Mouse (Mus musculus) midbrain, postnatal 0 days (tissue): ENCODE data around the gene Celf5. TPM values are rescaled to one million over a fixed set of nuclear protein-coding genes. Genes with fewer than 3 reads are reported as not detected.

ENCODE experiments used
- ATAC-seq: fragments of 200-750 bp; cut with Nextera tagmentation; 2 replicates; pipeline ENCODE4 v1.8.0; 2017; ENCODE audit warnings: moderate number of reproducible peaks, mild to moderate bottlenecking, moderate TSS enrichment, moderate library complexity; ENCODE audit not compliant: low FRiP score
- DNase-seq: peaks from one replicate; pipeline ENCODE4 v3.0.0-alpha.2; 2015; ENCODE audit warnings: low spot score
- H3K27ac ChIP-seq: fragments of 300-500 bp; sonication (generic); 2 replicates; pipeline ENCODE4 v1.5.1; 2014; ENCODE audit warnings: low read depth, mild to moderate bottlenecking, low read length, mixed read lengths
- H3K27me3 ChIP-seq: fragments of 300-500 bp; sonication (generic); 2 replicates; pipeline ENCODE4 v1.6.1; 2014; ENCODE audit warnings: low read length, control low read depth, mixed read lengths; ENCODE audit not compliant: insufficient read depth
- H3K36me3 ChIP-seq: fragments of 300-500 bp; sonication (generic); 2 replicates; pipeline ENCODE4 v1.6.1; 2014; ENCODE audit warnings: low read length, control low read depth, mixed read lengths; ENCODE audit not compliant: insufficient read depth
- H3K4me1 ChIP-seq: fragments of 300-500 bp; sonication (generic); 2 replicates; pipeline ENCODE4 v1.6.1; 2014; ENCODE audit warnings: mild to moderate bottlenecking, control low read depth, antibody characterized with exemption, low read length, mixed read lengths; ENCODE audit not compliant: insufficient read depth
- H3K4me2 ChIP-seq: fragments of 300-500 bp; sonication (generic); 2 replicates; pipeline ENCODE4 v1.6.1; 2014; ENCODE audit warnings: low read depth, mild to moderate bottlenecking, low read length, mixed read lengths; ENCODE audit not compliant: poor library complexity, severe bottlenecking
- H3K4me3 ChIP-seq: fragments of 300-500 bp; sonication (generic); 2 replicates; pipeline ENCODE4 v1.5.1; 2014; ENCODE audit warnings: low read depth, mild to moderate bottlenecking, low read length, moderate library complexity
- H3K9ac ChIP-seq: fragments of 300-500 bp; sonication (generic); replicated peaks from 2 replicates; pipeline ENCODE4 v1.6.1; 2014; ENCODE audit warnings: mild to moderate bottlenecking, low read length, moderate library complexity, mixed read lengths; ENCODE audit not compliant: poor library complexity, severe bottlenecking
- H3K9me3 ChIP-seq: fragments of 300-500 bp; sonication (generic); 2 replicates; pipeline ENCODE4 v1.6.1; 2016; ENCODE audit warnings: low read length, control low read depth
- CTCF ChIP-seq: IDR thresholded peaks from 2 replicates; pipeline ENCODE4 v1.5.1; 2016; ENCODE audit warnings: antibody characterized with exemption, mild to moderate bottlenecking
- WGBS: fragments of 180-500 bp; shearing (Covaris S2); extraction: QIAGEN DNeasy Blood & Tissue Kit; methylation state at CpG from one replicate; pipeline ENCODE4 v1.1.7; 2014; 5-methylcytosine and 5-hydroxymethylcytosine counted together
- polyA plus RNA-seq: library from polyadenylated mRNA; unstranded; fragments of >200 nt; fragmentation: Nextera tagmentation; extraction: Ambion mirVana; gene quantifications from 2 replicates; pipeline ENCODE4 v1.2.1, GENCODE M21; 2015
- total RNA-seq: library from RNA; depleted of rRNA; stranded (reverse); fragments of >200 nt; gene quantifications from 2 replicates; pipeline ENCODE4 v1.2.3, GENCODE M21; 2014

The Celf5 gene
- total and polyA plus RNA-seq, 2 experiments from 2014 or later: 74.0 to 142 TPM

DNA sequence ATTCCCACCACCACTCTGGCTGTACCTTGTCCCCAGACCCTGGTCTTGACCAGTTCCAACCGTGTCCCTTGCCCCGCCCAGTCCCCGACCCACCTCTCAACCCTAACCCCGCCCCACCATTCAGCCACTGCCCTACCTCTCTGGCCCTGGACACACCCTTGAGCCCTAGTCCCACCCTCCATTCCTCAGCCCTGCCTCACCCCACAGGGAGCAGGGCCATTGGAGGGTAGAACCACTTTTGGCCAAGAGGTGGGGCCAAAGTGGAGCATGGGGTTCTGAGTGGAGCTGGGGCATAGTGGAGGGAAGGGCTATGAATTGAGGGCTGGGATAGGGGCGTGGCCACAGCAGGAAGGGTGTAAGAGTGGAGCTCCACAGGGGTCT, 17.3 kb downstream of the Celf5 start:
- H3K4me3 ChIP-seq: no peak overlapping the region
- 14% methylated on average over 4 of the region's 5 CpGs for WGBS
- no peak overlapping the region for H3K9ac ChIP-seq
- no peak overlapping the region for H3K4me2 ChIP-seq
- H3K27ac ChIP-seq: no peak overlapping the region
- 0 out of 2 replicates have a peak, but pooled peaks cover 2% of the 10 kb centered on the region for H3K27me3 ChIP-seq
- no peak for DNase-seq
- ATAC-seq: peak; percentile 12; the same call in 1 of the 2 replicates
- no peaks in the 10 kb centered on the region for H3K9me3 ChIP-seq
- H3K4me1 ChIP-seq: no peaks in the 10 kb centered on the region
- peaks cover 50% of the 10 kb centered on the region for H3K36me3 ChIP-seq
- no peak for TF ChIP-seq CTCF

DNA sequence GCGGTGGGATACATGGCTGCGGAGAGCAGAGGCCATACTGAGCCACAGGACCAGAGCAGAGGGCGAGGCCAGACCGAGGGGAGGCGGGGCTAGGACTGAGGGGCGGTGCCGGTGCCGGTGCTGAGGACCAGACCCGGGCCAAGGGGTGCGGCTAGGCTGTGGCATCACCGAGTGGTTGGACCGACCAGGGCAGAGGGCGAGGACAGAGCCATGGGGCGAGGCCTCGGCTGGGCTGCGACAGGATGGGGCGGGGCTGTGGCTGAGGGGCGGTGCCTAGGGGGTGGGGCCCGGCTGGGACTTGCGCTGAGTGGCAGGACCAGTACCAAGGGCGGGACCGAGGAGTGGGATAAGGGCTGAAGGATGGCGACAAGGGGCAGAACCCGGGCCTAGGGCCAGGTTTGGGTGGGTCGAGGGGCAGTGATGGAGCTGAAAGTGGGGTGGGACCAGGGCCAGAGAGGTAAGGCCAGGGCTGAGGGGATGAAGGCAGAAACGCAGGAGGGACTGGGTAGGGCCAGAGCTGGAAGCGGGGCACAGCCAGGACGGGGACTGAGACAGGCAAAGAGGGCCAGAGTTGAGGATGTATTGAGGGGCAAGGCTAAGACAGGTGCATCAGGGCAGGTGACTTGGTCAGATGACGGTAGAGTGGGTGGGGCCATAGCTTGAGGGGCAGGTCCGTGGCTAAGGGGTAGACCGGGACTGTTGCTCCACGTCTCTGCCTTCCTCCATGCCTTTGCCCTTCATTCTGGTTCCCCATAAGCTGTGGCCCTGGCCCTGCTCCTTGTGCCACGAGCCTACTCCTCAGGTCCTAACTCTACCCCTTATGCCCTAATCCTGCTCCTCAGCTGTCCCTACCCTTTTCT, 17.9 kb downstream of the Celf5 start:
- no peaks in the 10 kb centered on the region for H3K4me1 ChIP-seq
- peak; percentile 31 for DNase-seq
- 6% methylated on average over 33 of the region's 33 CpGs for WGBS
- peak overlapping the region; percentile 0; the same call in 1 of the 2 replicates for H3K4me2 ChIP-seq
- no peak for TF ChIP-seq CTCF
- H3K9ac ChIP-seq: no peak overlapping the region; the same call in 1 of the 2 replicates
- no peak overlapping the region for H3K4me3 ChIP-seq
- ATAC-seq: peak; percentile 39
- H3K36me3 ChIP-seq: peaks cover 49% of the 10 kb centered on the region
- no peaks in the 10 kb centered on the region for H3K9me3 ChIP-seq
- H3K27me3 ChIP-seq: 0 out of 2 replicates have a peak, but pooled peaks cover 2% of the 10 kb centered on the region
- no peak overlapping the region for H3K27ac ChIP-seq

DNA sequence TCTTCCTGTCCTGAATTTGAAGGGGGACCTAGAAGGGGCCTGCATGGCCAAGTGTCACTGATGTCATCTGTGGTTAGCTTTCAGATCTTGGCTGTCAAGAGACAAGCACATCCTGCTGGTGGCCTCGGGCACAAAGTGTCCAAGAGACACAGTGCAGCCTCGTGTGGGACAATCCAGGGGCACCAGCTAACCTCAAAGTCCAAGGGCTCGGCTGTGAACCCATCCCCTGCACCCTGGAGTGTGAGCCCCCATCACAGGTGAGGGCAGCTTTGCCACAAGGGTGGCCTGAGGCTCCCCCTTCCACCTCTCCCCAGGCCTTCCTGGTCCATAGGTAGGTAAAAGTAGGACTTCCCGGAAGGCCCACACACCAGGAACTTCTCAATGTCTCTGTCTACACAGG, 19.0 kb downstream of the Celf5 start:
- Histone ChIP-seq H3K4me2 (no peak overlapping the region), H3K4me3 (no peak overlapping the region), H3K27me3 (0 out of 2 replicates have a peak, but pooled peaks cover 2% of the 10 kb centered on the region), H3K9me3 (no peaks in the 10 kb centered on the region), H3K9ac (no peak overlapping the region), H3K4me1 (no peaks in the 10 kb centered on the region), H3K27ac (no peak overlapping the region), H3K36me3 (peaks cover 38% of the 10 kb centered on the region)
- no peak for DNase-seq
- WGBS: 72% methylated on average over 4 of the region's 4 CpGs
- ATAC-seq: no peak
- TF ChIP-seq CTCF: no peak

DNA sequence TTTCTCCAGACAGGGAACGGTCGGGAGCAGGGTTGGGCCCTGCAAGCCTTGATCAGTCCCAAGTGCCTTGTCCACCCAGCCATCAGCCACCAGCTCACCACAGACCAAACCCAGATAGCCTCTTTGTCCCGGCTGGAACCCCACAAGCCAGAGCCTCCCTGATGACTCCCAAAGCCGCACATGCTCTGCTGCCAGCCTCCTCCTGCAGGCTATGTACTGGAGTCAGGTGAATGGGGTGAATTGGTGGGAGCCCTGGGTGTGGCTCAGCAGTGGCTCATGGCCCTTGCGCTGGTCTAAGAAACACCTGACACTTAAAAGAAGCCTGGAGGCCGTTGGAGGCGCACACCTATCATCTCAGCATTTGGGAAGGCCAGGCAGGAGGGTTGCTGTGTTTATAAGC, 19.6 kb downstream of the Celf5 start:
- no peak for TF ChIP-seq CTCF
- no peaks in the 10 kb centered on the region for H3K9me3 ChIP-seq
- no peak overlapping the region for H3K27ac ChIP-seq
- H3K4me1 ChIP-seq: no peaks in the 10 kb centered on the region
- no peak overlapping the region for H3K4me3 ChIP-seq
- 0 out of 2 replicates have a peak, but pooled peaks cover 2% of the 10 kb centered on the region for H3K27me3 ChIP-seq
- WGBS: 83% methylated on average over 7 of the region's 7 CpGs
- H3K9ac ChIP-seq: no peak overlapping the region
- no peak for ATAC-seq
- H3K4me2 ChIP-seq: no peak overlapping the region
- peaks cover 33% of the 10 kb centered on the region for H3K36me3 ChIP-seq
- DNase-seq: no peak

DNA sequence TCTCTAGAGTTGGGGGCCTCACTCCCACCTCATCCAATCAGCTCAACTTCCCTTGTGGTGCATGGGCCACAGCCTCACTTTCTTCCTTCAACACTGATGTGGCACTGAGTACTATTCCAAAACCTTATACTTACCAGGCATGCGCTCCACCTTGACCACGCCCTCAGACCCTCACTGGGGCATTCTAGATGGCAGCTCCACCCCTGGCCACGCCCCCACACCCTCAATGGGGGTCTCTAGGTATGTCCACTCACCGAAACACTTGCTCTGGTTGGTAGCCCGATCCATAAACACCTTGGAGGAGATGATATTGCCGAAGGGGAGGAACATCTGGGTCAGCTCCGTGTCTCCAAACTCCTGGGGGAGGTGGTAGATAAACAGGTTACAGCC, 20.1 kb downstream of the Celf5 start:
- H3K9ac ChIP-seq: no peak overlapping the region
- TF ChIP-seq CTCF: no peak
- H3K4me1 ChIP-seq: no peaks in the 10 kb centered on the region
- no peak overlapping the region for H3K4me2 ChIP-seq
- 0 out of 2 replicates have a peak, but pooled peaks cover 2% of the 10 kb centered on the region for H3K27me3 ChIP-seq
- no peaks in the 10 kb centered on the region for H3K9me3 ChIP-seq
- WGBS: 49% methylated on average over 7 of the region's 7 CpGs
- DNase-seq: no peak
- no peak overlapping the region for H3K27ac ChIP-seq
- H3K36me3 ChIP-seq: peaks cover 29% of the 10 kb centered on the region
- no peak for ATAC-seq
- no peak overlapping the region for H3K4me3 ChIP-seq
